Mouse (Mus musculus): Measurements from ENCODE around the gene Cbr1.

DNA sequence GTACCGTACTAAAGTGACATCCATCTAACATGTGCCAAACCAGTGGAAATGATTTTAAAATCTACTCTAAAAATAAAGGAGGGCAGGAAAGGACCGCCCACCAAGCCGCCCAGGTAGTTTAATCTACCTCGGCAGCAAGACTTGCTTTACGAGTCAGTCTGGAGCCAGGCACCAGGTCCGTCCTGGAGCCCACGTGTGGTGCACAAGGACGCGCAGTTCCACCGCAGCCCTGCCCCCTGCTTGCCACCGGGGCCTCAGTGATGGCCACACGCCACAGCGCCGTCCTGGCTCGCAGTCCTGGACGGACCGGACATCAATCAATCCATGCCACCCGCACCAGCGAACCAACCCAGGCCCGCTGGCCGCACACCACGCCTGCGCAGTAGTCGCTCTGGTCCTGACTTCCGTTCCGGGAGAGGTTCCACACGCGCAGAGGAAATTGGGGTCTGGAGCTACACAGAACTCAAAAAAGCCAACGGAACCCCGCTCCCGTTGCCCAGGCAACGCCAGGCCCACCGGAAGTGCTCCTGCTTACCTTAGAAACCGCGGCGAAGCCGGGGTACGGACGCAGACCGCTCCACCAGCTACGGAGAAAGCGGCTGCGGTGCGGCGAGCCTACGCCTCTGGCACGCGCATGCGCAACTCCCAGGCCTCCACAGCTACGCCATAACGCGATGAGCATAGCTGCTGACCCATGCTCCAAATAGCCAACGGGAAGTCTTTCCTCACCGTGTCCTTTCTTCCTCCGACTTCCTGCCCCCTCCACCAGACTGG lies 2.0 kb upstream of the Cbr1 start, which contains the start of gene Setd4:
- no peak for TF ChIP-seq CTCF (IDR thresholded peaks at IDR 0.05; ENCODE audit: control insufficient read depth, insufficient read depth, insufficient read length)
- TF ChIP-seq FOSL1 (IDR thresholded peaks at IDR 0.05; ENCODE audit: insufficient read depth, low read length, poor library complexity, severe bottlenecking) = no peak
- peak; percentile 56 for TF ChIP-seq MAX (IDR thresholded peaks at IDR 0.05)
- no peak for TF ChIP-seq USF1 (IDR thresholded peaks at IDR 0.05; ENCODE audit: low read depth)
- no peak for TF ChIP-seq MYOG (IDR thresholded peaks at IDR 0.05; ENCODE audit: control insufficient read depth, extremely low read depth, insufficient read length)
- TF ChIP-seq MYOD1 (IDR thresholded peaks at IDR 0.05; ENCODE audit: control insufficient read depth, insufficient read length, low read depth) = no peak

Data from C2C12 (cell line).